ENCODE assay signal across 23 mouse cellular contexts in genomic region chr7:134681729-134682527, GRCm38 (mm10). TPM values are rescaled to one million over a fixed set of nuclear protein-coding genes. Genes with fewer than 3 reads are reported as not detected.
A peak's percentile ranks its signal among the peaks of the same experiment; 100 is the strongest.
DNase-seq lines count a peak whose midpoint lies in the region; ATAC-seq and TF ChIP-seq lines count a peak whose summit lies in the region.
"Had no signal": no experiment of that assay in that cellular context is flagged by ENCODE, and none has a peak within 500 bp of the region (broad histone marks: within the 10 kb centered on the region; RNA-seq: fewer than 3 reads in every experiment).

No protein-coding gene starts in this region.

- H3K27ac ChIP-seq in embryonic facial prominence, embryonic 15.5 days (replicated peaks), result 0 out of 2 replicates have a peak overlapping the region, but pooled peaks have one; percentile 17
- no peak overlapping the region for H3K27ac ChIP-seq in embryonic facial prominence, embryonic 10.5 days (replicated peaks)
- H3K27ac ChIP-seq in lung, postnatal 0 days (ENCODE audit: low read length), result no peak overlapping the region
- H3K27ac ChIP-seq: embryonic facial prominence, embryonic 12.5 days; forebrain, embryonic 12.5 days; heart, adult 2 months; hindbrain, embryonic 13.5 days; hindbrain, postnatal 0 days; intestine, embryonic 15.5 days had no signal

- ATAC-seq in embryonic facial prominence, embryonic 15.5 days (ENCODE audit: insufficient number of reproducible peaks, low FRiP score, low TSS enrichment, low read depth), result no peak
- peak; percentile 76 for ATAC-seq in lung, postnatal 0 days
- no peak for ATAC-seq in inflammation-experienced regulatory T-cells, adult 6 months
- ATAC-seq: forebrain, embryonic 16.5 days; hindbrain, postnatal 0 days; intestine, embryonic 15.5 days; Patski had no signal

- TF ChIP-seq EP300 in lung, postnatal 0 days (IDR thresholded peaks at IDR 0.05), result no peak

- no peak for DNase-seq in embryonic facial prominence, embryonic 10.5 days (ENCODE audit: low spot score)
- no peak for DNase-seq in lung, postnatal 0 days (ENCODE audit: low spot score)
- no peak for DNase-seq in lung, postnatal 4 days
- peak; percentile 55 for DNase-seq in ZHBTc4 (ENCODE audit: low read depth, low spot score)
- DNase-seq in ovary, postnatal 36 days (ENCODE audit: low spot score), result no peak
- DNase-seq: adrenal gland, postnatal 25 days; cerebellum, adult 2 months; cerebellum, postnatal 14 days; embryo, embryonic 11 days; gastrocnemius, postnatal 10 days; heart, postnatal 4 days; kidney, adult 18-20 months had no signal

- H3K9me3 ChIP-seq in embryonic facial prominence, embryonic 15.5 days (replicated peaks), result no peaks in the 10 kb centered on the region
- no peaks in the 10 kb centered on the region for H3K9me3 ChIP-seq in embryonic facial prominence, embryonic 10.5 days
- no peaks in the 10 kb centered on the region for H3K9me3 ChIP-seq in lung, postnatal 0 days (ENCODE audit: low read length)
- H3K9me3 ChIP-seq: embryonic facial prominence, embryonic 12.5 days; forebrain, embryonic 12.5 days; hindbrain, embryonic 13.5 days; intestine, embryonic 15.5 days had no signal

- WGBS in embryonic facial prominence, embryonic 15.5 days, result 79% methylated on average over 12 of the region's 12 CpGs
- WGBS in embryonic facial prominence, embryonic 10.5 days, result 87% methylated on average over 12 of the region's 12 CpGs
- 73% methylated on average over 12 of the region's 12 CpGs for WGBS in lung, postnatal 0 days

- no peak overlapping the region for H3K4me3 ChIP-seq in embryonic facial prominence, embryonic 15.5 days (replicated peaks)
- H3K4me3 ChIP-seq in embryonic facial prominence, embryonic 10.5 days, result no peak overlapping the region
- no peak overlapping the region for H3K4me3 ChIP-seq in lung, postnatal 0 days (ENCODE audit: low read depth, low read length)
- H3K4me3 ChIP-seq: embryonic facial prominence, embryonic 12.5 days; forebrain, embryonic 12.5 days; heart, adult 2 months; hindbrain, embryonic 13.5 days; intestine, embryonic 15.5 days had no signal

- peaks cover 24% of the 10 kb centered on the region; the same call in 1 of the 2 replicates for H3K4me1 ChIP-seq in embryonic facial prominence, embryonic 15.5 days
- H3K4me1 ChIP-seq in embryonic facial prominence, embryonic 10.5 days, result peaks cover 34% of the 10 kb centered on the region
- H3K4me1 ChIP-seq in lung, postnatal 0 days (ENCODE audit: insufficient read depth, low read depth, low read length), result peaks cover 17% of the 10 kb centered on the region; the same call in 1 of the 2 replicates

- no peaks in the 10 kb centered on the region for H3K27me3 ChIP-seq in embryonic facial prominence, embryonic 15.5 days
- H3K27me3 ChIP-seq in embryonic facial prominence, embryonic 10.5 days (replicated peaks; ENCODE audit: low read depth, poor library complexity, severe bottlenecking), result no peaks in the 10 kb centered on the region
- H3K27me3 ChIP-seq in lung, postnatal 0 days (replicated peaks; ENCODE audit: insufficient read depth, low read length), result no peaks in the 10 kb centered on the region
- H3K27me3 ChIP-seq: embryonic facial prominence, embryonic 12.5 days; forebrain, embryonic 12.5 days; hindbrain, embryonic 13.5 days; intestine, embryonic 15.5 days; Patski had no signal

- no peak overlapping the region for H3K9ac ChIP-seq in embryonic facial prominence, embryonic 15.5 days
- H3K9ac ChIP-seq in lung, postnatal 0 days (replicated peaks; ENCODE audit: low read depth), result no peak overlapping the region
- H3K9ac ChIP-seq: embryonic facial prominence, embryonic 12.5 days; forebrain, embryonic 12.5 days; hindbrain, embryonic 13.5 days; intestine, embryonic 15.5 days had no signal

- H3K36me3 ChIP-seq in embryonic facial prominence, embryonic 15.5 days, result no peaks in the 10 kb centered on the region
- peaks cover 14% of the 10 kb centered on the region; the same call in 1 of the 2 replicates for H3K36me3 ChIP-seq in embryonic facial prominence, embryonic 10.5 days (replicated peaks)
- no peaks in the 10 kb centered on the region for H3K36me3 ChIP-seq in lung, postnatal 0 days (ENCODE audit: insufficient read depth, low read length)
- H3K36me3 ChIP-seq: forebrain, embryonic 12.5 days; hindbrain, embryonic 13.5 days; intestine, embryonic 15.5 days had no signal

- no peak for TF ChIP-seq CTCF in lung, postnatal 0 days (IDR thresholded peaks at IDR 0.05)

- no peak overlapping the region for H3K4me2 ChIP-seq in embryonic facial prominence, embryonic 15.5 days (replicated peaks)
- H3K4me2 ChIP-seq in lung, postnatal 0 days (replicated peaks; ENCODE audit: low read depth, low read length), result no peak overlapping the region
- H3K4me2 ChIP-seq: embryonic facial prominence, embryonic 12.5 days; forebrain, embryonic 12.5 days; heart, embryonic 11.5 days; hindbrain, embryonic 13.5 days; intestine, embryonic 15.5 days had no signal

RNA-seq across cellular contexts. Expression of gene Dock1, which starts 11.5 kb away (rescaled TPM):
- polyA plus RNA-seq in embryonic facial prominence, embryonic 15.5 days (2015; fragmentation: Nextera tagmentation; extraction: Ambion mirVana), result 32.7 and 33.8 TPM in 2 replicates
- 38.0 and 40.3 TPM in 2 replicates for polyA plus RNA-seq in embryonic facial prominence, embryonic 10.5 days (2016; fragmentation: Nextera tagmentation; extraction: Ambion mirVana)
- 14.0 and 17.8 TPM in 2 replicates for polyA plus RNA-seq in lung, postnatal 0 days (2015; fragmentation: Nextera tagmentation; extraction: Ambion mirVana)
- polyA plus RNA-seq in inflammation-experienced regulatory T-cells, adult 6 months (2017; shearing (Covaris generic)), result under 1 TPM in 1 of 3 experiments, not detected in 2; 0.11 TPM

Comparison
In these comparisons a context has a peak if more than half of its experiments do, and no peak if none do; other contexts are left out.
1. RNA of gene Dock1, which starts 11.5 kb away (polyA plus RNA-seq): 38.0 to 40.3 TPM in embryonic facial prominence, embryonic 10.5 days, 32.7 to 33.8 TPM in embryonic facial prominence, embryonic 15.5 days and 14.0 to 17.8 TPM in lung, postnatal 0 days; 0.11 TPM in inflammation-experienced regulatory T-cells, adult 6 months; every median in the first group is over 10 times any median in the second.